Mouse (Mus musculus) ovary, adult 18-20 months (tissue): Measurements from ENCODE around the gene Rab35.

Source experiments
- DNase-seq: peaks from one replicate; pipeline ENCODE4 v3.0.0; 2022; ENCODE audit warnings: low spot score, mixed read lengths

Rab35 gene

GRCm38 (mm10) chr5:115649699-115650098 is 18.0 kb downstream of the Rab35 start:
- no peak for DNase-seq

GRCm38 (mm10) chr5:115650885-115651284 is 19.2 kb downstream of the Rab35 start:
- no peak for DNase-seq

GRCm38 (mm10) chr5:115651821-115652220 is 20.1 kb downstream of the Rab35 start:
- DNase-seq, result no peak

- DNase-seq, result peak; percentile 99
Measured at GRCm38 (mm10) chr5:115652681-115653575, 21.2 kb downstream of the Rab35 start.

- DNase-seq, result no peak
Measured at GRCm38 (mm10) chr5:115653776-115654175, 22.1 kb downstream of the Rab35 start.

- DNase-seq, result no peak
Measured at GRCm38 (mm10) chr5:115656677-115657076, 25.0 kb downstream of the Rab35 start.

GRCm38 (mm10) chr5:115657234-115657633 is 25.5 kb downstream of the Rab35 start:
- no peak for DNase-seq

- DNase-seq, result no peak
Measured at GRCm38 (mm10) chr5:115658352-115658751, 26.6 kb downstream of the Rab35 start.

- no peak for DNase-seq
Measured at GRCm38 (mm10) chr5:115662658-115663057, 30.9 kb downstream of the Rab35 start.

- no peak for DNase-seq
Measured at GRCm38 (mm10) chr5:115666366-115667065, 34.8 kb downstream of the Rab35 start.

- DNase-seq, result no peak
Measured at GRCm38 (mm10) chr5:115667210-115667609, 35.5 kb downstream of the Rab35 start.

- no peak for DNase-seq
Measured at GRCm38 (mm10) chr5:115667894-115668293, 36.2 kb downstream of the Rab35 start.

GRCm38 (mm10) chr5:115668986-115669385 is 37.3 kb downstream of the Rab35 start:
- no peak for DNase-seq

- no peak for DNase-seq
Measured at GRCm38 (mm10) chr5:115669974-115670373, 38.3 kb downstream of the Rab35 start.

- DNase-seq, result no peak
Measured at GRCm38 (mm10) chr5:115670406-115670805, 38.7 kb downstream of the Rab35 start.

- no peak for DNase-seq
Measured at GRCm38 (mm10) chr5:115671846-115672245, 40.1 kb downstream of the Rab35 start.

- no peak for DNase-seq
Measured at GRCm38 (mm10) chr5:115685126-115685525, 53.4 kb downstream of the Rab35 start.

GRCm38 (mm10) chr5:115686716-115687115 is 55.0 kb downstream of the Rab35 start:
- no peak for DNase-seq

GRCm38 (mm10) chr5:115693271-115693670 is 61.6 kb downstream of the Rab35 start:
- no peak for DNase-seq

GRCm38 (mm10) chr5:115695191-115695770 is 63.6 kb downstream of the Rab35 start:
- no peak for DNase-seq

- DNase-seq, result no peak
Measured at GRCm38 (mm10) chr5:115696811-115697210, 65.1 kb downstream of the Rab35 start.
